Mouse (Mus musculus) liver, adult 2 months (tissue): ENCODE data around the gene Bbs10.

Source experiments
- CTCF ChIP-seq: fragments of 200-500 bp; IDR thresholded peaks from 2 replicates; pipeline ENCODE4 v1.5.1; 2011; ENCODE audit warnings: low read depth, low read length, control low read depth
- POLR2A ChIP-seq: fragments of 200-500 bp; IDR thresholded peaks from 2 replicates; pipeline ENCODE4 v1.6.1; 2011; ENCODE audit warnings: low read length, control low read depth; ENCODE audit not compliant: insufficient read depth; ENCODE audit errors: extremely low read depth

GRCm38 (mm10) chr10:111348263-111348662, 49.8 kb downstream of the Bbs10 start:
- TF ChIP-seq CTCF, result no peak
- no peak for TF ChIP-seq POLR2A
